Mouse (Mus musculus) lung, adult 2 months (tissue): ENCODE data around the gene Zdhhc7. TPM values are rescaled to one million over a fixed set of nuclear protein-coding genes. Genes with fewer than 3 reads are reported as not detected.
A peak's percentile ranks its signal among the peaks of the same experiment; 100 is the strongest.

Experiments
- DNase-seq: peaks from one replicate; pipeline ENCODE4 v3.0.0; 2022
- H3K4me1 ChIP-seq: fragments of 200-500 bp; 2 replicates; pipeline ENCODE4 v1.6.1; 2011; ENCODE audit warnings: low read length; ENCODE audit not compliant: control insufficient read depth, insufficient read depth
- H3K4me3 ChIP-seq: fragments of 200-500 bp; replicated peaks from 2 replicates; pipeline ENCODE3; 2011; ENCODE audit warnings: low read depth, mild to moderate bottlenecking, control low read depth, low read length; ENCODE audit errors: extremely low read depth
- CTCF ChIP-seq: fragments of 200-500 bp; IDR thresholded peaks from 2 replicates; pipeline ENCODE4 v1.5.1; 2011; ENCODE audit warnings: mild to moderate bottlenecking, low read length, control low read depth; ENCODE audit not compliant: insufficient read depth
- POLR2A ChIP-seq: fragments of 200-500 bp; IDR thresholded peaks from 2 replicates; pipeline ENCODE4 v1.6.1; 2011; ENCODE audit warnings: low read depth, mild to moderate bottlenecking, control low read depth, low read length, borderline replicate concordance; ENCODE audit errors: extremely low read depth
- WGBS: fragments of 180-500 bp; shearing (Covaris S2); methylation state at CpG from one replicate; pipeline ENCODE4 v1.1.7; 2018; 5-methylcytosine and 5-hydroxymethylcytosine counted together
- polyA plus RNA-seq: library from polyadenylated mRNA; depleted of rRNA; stranded (reverse); fragments of >200 nt; gene quantifications from 2 replicates; pipeline ENCODE4 v1.2.3, GENCODE M21; 2012

Zdhhc7 gene
- polyA plus RNA-seq, 1 experiment: 78.0 TPM

GRCm38 (mm10) chr8:120131158-120131557 is 29.9 kb upstream of the Zdhhc7 start:
- peaks cover 12% of the 10 kb centered on the region for H3K4me1 ChIP-seq
- H3K4me3 ChIP-seq: no peak overlapping the region
- TF ChIP-seq CTCF (no peak), POLR2A (no peak)
- 77% methylated on average over 8 of the region's 8 CpGs for WGBS
- no peak for DNase-seq

GRCm38 (mm10) chr8:120129547-120129946 is 28.3 kb upstream of the Zdhhc7 start:
- no peak for TF ChIP-seq POLR2A
- no peak for TF ChIP-seq CTCF
- peaks cover 17% of the 10 kb centered on the region for H3K4me1 ChIP-seq
- no peak for DNase-seq
- H3K4me3 ChIP-seq: no peak overlapping the region
- 75% methylated on average over 4 of the region's 4 CpGs for WGBS

- peaks cover 16% of the 10 kb centered on the region for H3K4me1 ChIP-seq
- WGBS: 17% methylated on average over 14 of the region's 14 CpGs
- peak; percentile 41; the same call in 1 of the 2 replicates for TF ChIP-seq POLR2A
- no peak for TF ChIP-seq CTCF
- H3K4me3 ChIP-seq: no peak overlapping the region
- no peak for DNase-seq
Measured at GRCm38 (mm10) chr8:120126357-120127161, 25.3 kb upstream of the Zdhhc7 start.

GRCm38 (mm10) chr8:120124836-120125389 is 23.6 kb upstream of the Zdhhc7 start:
- H3K4me1 ChIP-seq: peaks cover 16% of the 10 kb centered on the region

GRCm38 (mm10) chr8:120124261-120124660 is 23.0 kb upstream of the Zdhhc7 start:
- H3K4me1 ChIP-seq: peaks cover 16% of the 10 kb centered on the region
- 24% methylated on average over 6 of the region's 6 CpGs for WGBS
- no peak for DNase-seq
- TF ChIP-seq POLR2A (peak; percentile 48; the same call in 1 of the 2 replicates), CTCF (no peak)
- H3K4me3 ChIP-seq: no peak overlapping the region

More at GRCm38 (mm10) chr8:120124836-120125389, 23.6 kb upstream of the Zdhhc7 start:
- no peak for TF ChIP-seq CTCF
- TF ChIP-seq POLR2A: no peak
- H3K4me3 ChIP-seq: no peak overlapping the region
- WGBS: 66% methylated on average over 7 of the region's 7 CpGs
- no peak for DNase-seq

- DNase-seq: no peak
- peaks cover 23% of the 10 kb centered on the region for H3K4me1 ChIP-seq
- 54% methylated on average over 5 of the region's 5 CpGs for WGBS
- no peak for TF ChIP-seq POLR2A
- no peak for TF ChIP-seq CTCF
- no peak overlapping the region for H3K4me3 ChIP-seq
Measured at GRCm38 (mm10) chr8:120120951-120121350, 19.7 kb upstream of the Zdhhc7 start.

GRCm38 (mm10) chr8:120119931-120120330 is 18.6 kb upstream of the Zdhhc7 start:
- no peak overlapping the region for H3K4me3 ChIP-seq
- H3K4me1 ChIP-seq: peaks cover 24% of the 10 kb centered on the region
- no peak for DNase-seq
- TF ChIP-seq CTCF: no peak
- no peak for TF ChIP-seq POLR2A
- WGBS: 55% methylated on average over 6 of the region's 6 CpGs

GRCm38 (mm10) chr8:120119429-120119828 is 18.1 kb upstream of the Zdhhc7 start:
- WGBS: 78% methylated on average over 3 of the region's 3 CpGs
- DNase-seq: no peak
- Histone ChIP-seq H3K4me3 (no peak overlapping the region), H3K4me1 (peaks cover 20% of the 10 kb centered on the region)
- TF ChIP-seq CTCF (no peak), POLR2A (no peak)

GRCm38 (mm10) chr8:120118847-120119246 is 17.6 kb upstream of the Zdhhc7 start:
- no peak for DNase-seq
- TF ChIP-seq CTCF (no peak), POLR2A (no peak)

More at GRCm38 (mm10) chr8:120118847-120119246, 17.6 kb upstream of the Zdhhc7 start:
- 75% methylated on average over 5 of the region's 5 CpGs for WGBS
- H3K4me3 ChIP-seq: no peak overlapping the region
- H3K4me1 ChIP-seq: peaks cover 16% of the 10 kb centered on the region
